Mouse (Mus musculus): ENCODE results near the gene Exoc3l2. TPM values are rescaled to one million over a fixed set of nuclear protein-coding genes. Genes with fewer than 3 reads are reported as not detected.
A peak's percentile ranks its signal among the peaks of the same experiment; 100 is the strongest.

Exoc3l2 gene
- polyA plus RNA-seq, 1 experiment = 0.01 TPM

DNA sequence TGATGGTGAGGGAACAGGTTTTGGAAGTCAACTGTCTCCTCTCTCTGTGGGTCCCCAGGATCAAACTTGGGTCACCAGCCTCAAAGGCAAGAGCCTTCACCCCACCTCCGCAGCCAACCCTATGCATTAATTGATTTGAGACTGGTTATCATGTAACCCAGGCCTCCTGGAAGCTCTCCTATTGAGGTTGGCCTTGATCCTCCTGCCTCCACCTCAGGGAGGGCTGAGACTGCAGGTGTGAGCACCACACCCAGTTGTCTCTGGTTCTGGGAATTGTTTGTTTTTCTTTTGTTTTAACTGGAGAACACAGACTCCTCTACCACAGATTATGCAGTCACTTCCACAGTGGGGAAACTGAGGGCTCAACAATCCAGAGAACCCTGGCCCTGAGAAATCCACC lies 2.6 kb upstream of the Exoc3l2 start:
- Histone ChIP-seq H3K27me3 (ENCODE audit: control insufficient read depth, insufficient read depth, insufficient read length) (no peaks in the 10 kb centered on the region), H3K79me2 (ENCODE audit: control insufficient read depth, insufficient read depth) (peaks cover 24% of the 10 kb centered on the region), H3ac (ENCODE audit: control insufficient read depth, insufficient read length, low read depth) (no peak overlapping the region), H3K79me3 (ENCODE audit: low read depth) (peaks cover 3% of the 10 kb centered on the region), H3K4me3 (ENCODE audit: insufficient read depth, poor library complexity, severe bottlenecking) (no peak overlapping the region), H3K36me3 (ENCODE audit: control insufficient read depth, insufficient read depth) (no peaks in the 10 kb centered on the region)
- TF ChIP-seq USF1 (IDR thresholded peaks at IDR 0.05; ENCODE audit: low read depth) (no peak), MYOD1 (IDR thresholded peaks at IDR 0.05; ENCODE audit: control insufficient read depth, insufficient read length, low read depth) (no peak), MYOG (IDR thresholded peaks at IDR 0.05; ENCODE audit: control insufficient read depth, extremely low read depth, insufficient read length) (no peak), CEBPB (IDR thresholded peaks at IDR 0.05; ENCODE audit: low read depth) (no peak), FOSL1 (IDR thresholded peaks at IDR 0.05; ENCODE audit: insufficient read depth, low read length, poor library complexity, severe bottlenecking) (no peak), CTCF (IDR thresholded peaks at IDR 0.05; ENCODE audit: control insufficient read depth, insufficient read depth, insufficient read length) (no peak), MAX (IDR thresholded peaks at IDR 0.05) (no peak)

DNA sequence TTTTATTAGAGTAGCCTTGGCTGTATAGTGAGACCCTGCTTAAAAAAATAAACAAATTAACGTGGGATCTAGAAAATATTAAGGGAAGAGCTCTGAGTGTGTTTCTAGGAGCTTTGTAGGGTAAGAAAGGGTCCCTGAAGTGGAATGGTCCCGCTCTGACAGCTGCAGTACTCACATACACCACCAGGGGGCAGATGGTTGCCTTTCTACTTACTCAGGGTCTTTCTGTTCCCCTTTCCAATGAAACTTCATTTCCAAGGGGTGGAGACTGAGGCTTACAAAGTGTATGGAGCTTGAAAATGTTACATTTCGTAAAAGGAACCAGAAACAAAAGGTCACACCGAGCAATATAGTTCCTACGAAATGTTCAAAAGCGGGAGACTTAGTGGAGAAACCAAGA lies 1.6 kb upstream of the Exoc3l2 start:
- peaks cover 18% of the 10 kb centered on the region for H3K79me2 ChIP-seq (ENCODE audit: control insufficient read depth, insufficient read depth)
- TF ChIP-seq MAX (IDR thresholded peaks at IDR 0.05) (no peak), MYOG (IDR thresholded peaks at IDR 0.05; ENCODE audit: control insufficient read depth, extremely low read depth, insufficient read length) (no peak), CTCF (IDR thresholded peaks at IDR 0.05; ENCODE audit: control insufficient read depth, insufficient read depth, insufficient read length) (peak; percentile 19)
- peaks cover 3% of the 10 kb centered on the region for H3K79me3 ChIP-seq (ENCODE audit: low read depth)
- H3ac ChIP-seq (ENCODE audit: control insufficient read depth, insufficient read length, low read depth) = no peak overlapping the region
- H3K4me3 ChIP-seq (ENCODE audit: insufficient read depth, poor library complexity, severe bottlenecking) = no peak overlapping the region
- H3K36me3 ChIP-seq (ENCODE audit: control insufficient read depth, insufficient read depth) = no peaks in the 10 kb centered on the region
- no peaks in the 10 kb centered on the region for H3K27me3 ChIP-seq (ENCODE audit: control insufficient read depth, insufficient read depth, insufficient read length)

DNA sequence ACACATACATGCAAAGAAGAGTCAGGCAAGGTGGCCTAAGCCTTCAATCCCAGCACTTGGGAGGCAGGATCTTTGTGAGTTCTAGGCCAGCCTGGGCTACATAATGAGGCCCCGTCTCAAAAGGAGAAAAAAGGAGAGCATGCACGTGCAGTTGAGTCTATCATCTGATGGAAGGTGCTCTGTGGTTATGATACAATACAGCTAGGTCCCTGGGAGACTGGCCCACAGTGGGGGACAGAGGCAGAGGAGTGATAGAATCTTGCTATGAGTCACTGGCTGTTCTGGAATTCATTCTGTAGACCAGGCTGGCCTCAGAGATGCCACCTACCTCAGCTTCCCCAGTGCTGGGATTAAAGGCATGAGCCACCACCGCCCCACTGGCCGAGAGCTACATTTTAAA lies 688 bp upstream of the Exoc3l2 start:
- Histone ChIP-seq H3ac (ENCODE audit: control insufficient read depth, insufficient read length, low read depth) (no peak overlapping the region), H3K27me3 (ENCODE audit: control insufficient read depth, insufficient read depth, insufficient read length) (no peaks in the 10 kb centered on the region), H3K79me3 (ENCODE audit: low read depth) (no peaks in the 10 kb centered on the region), H3K4me3 (ENCODE audit: insufficient read depth, poor library complexity, severe bottlenecking) (no peak overlapping the region), H3K36me3 (ENCODE audit: control insufficient read depth, insufficient read depth) (no peaks in the 10 kb centered on the region), H3K79me2 (ENCODE audit: control insufficient read depth, insufficient read depth) (peaks cover 9% of the 10 kb centered on the region)
- no peak for TF ChIP-seq CTCF (IDR thresholded peaks at IDR 0.05; ENCODE audit: control insufficient read depth, insufficient read depth, insufficient read length)
- no peak for TF ChIP-seq CEBPB (IDR thresholded peaks at IDR 0.05; ENCODE audit: low read depth)
- no peak for TF ChIP-seq FOSL1 (IDR thresholded peaks at IDR 0.05; ENCODE audit: insufficient read depth, low read length, poor library complexity, severe bottlenecking)
- TF ChIP-seq MAX (IDR thresholded peaks at IDR 0.05) = no peak
- no peak for TF ChIP-seq MYOD1 (IDR thresholded peaks at IDR 0.05; ENCODE audit: control insufficient read depth, insufficient read length, low read depth)
- TF ChIP-seq USF1 (IDR thresholded peaks at IDR 0.05; ENCODE audit: low read depth) = no peak
- TF ChIP-seq MYOG (IDR thresholded peaks at IDR 0.05; ENCODE audit: control insufficient read depth, extremely low read depth, insufficient read length) = no peak

DNA sequence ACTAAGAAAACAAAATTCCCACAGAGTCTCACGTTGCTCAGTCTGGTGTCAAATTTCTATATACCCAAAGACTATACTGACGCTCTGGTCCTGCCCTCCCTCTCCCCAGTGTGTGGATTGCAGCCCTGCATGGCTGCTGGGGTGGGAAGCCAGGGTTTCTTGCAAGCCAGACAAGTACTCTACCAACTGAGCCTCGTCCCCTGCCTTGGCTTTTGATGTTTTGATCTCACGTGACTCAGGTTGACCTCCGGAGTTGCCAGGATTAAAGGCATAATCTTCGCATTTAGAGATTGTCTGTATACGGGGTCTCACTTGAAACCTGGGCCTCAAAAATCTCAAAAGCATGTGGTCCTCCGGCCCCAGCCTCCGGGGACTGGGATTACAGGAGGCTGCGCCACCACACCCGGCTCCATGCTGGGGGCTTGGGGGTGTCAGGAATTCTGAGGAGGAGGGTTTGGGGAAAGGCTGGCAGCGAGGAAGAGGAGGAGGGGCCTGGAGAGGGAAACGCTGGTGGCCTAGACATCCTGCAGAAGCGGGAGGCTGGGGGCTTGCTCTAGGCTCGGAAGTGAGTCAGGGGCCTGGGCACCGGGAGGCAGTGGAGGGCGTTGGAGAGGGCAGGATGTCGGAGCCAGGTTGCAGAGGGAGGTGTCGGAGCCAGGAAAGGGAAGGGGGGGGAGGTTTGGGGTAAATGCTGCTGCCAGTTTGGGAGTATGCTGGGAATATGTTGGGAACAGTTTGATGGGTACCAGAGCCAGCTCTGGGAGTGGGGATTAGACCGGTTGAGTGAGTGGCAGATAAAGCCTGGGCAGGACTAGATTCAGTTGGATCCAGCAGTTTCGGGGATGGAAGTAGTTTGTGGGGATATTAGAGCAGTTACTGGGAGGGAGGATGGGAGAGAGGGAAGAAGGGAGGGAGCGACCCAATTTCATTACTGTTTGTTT lies 1.5 kb downstream of the Exoc3l2 start:
- Histone ChIP-seq H3K79me2 (ENCODE audit: control insufficient read depth, insufficient read depth) (no peaks in the 10 kb centered on the region), H3K79me3 (ENCODE audit: low read depth) (no peaks in the 10 kb centered on the region), H3K36me3 (ENCODE audit: control insufficient read depth, insufficient read depth) (no peaks in the 10 kb centered on the region), H3ac (ENCODE audit: control insufficient read depth, insufficient read length, low read depth) (no peak overlapping the region), H3K4me3 (ENCODE audit: insufficient read depth, poor library complexity, severe bottlenecking) (no peak overlapping the region), H3K27me3 (ENCODE audit: control insufficient read depth, insufficient read depth, insufficient read length) (peaks cover 5% of the 10 kb centered on the region)
- TF ChIP-seq FOSL1 (IDR thresholded peaks at IDR 0.05; ENCODE audit: insufficient read depth, low read length, poor library complexity, severe bottlenecking) = no peak
- no peak for TF ChIP-seq CEBPB (IDR thresholded peaks at IDR 0.05; ENCODE audit: low read depth)
- TF ChIP-seq MYOG (IDR thresholded peaks at IDR 0.05; ENCODE audit: control insufficient read depth, extremely low read depth, insufficient read length) = no peak
- no peak for TF ChIP-seq MYOD1 (IDR thresholded peaks at IDR 0.05; ENCODE audit: control insufficient read depth, insufficient read length, low read depth)
- TF ChIP-seq CTCF (IDR thresholded peaks at IDR 0.05; ENCODE audit: control insufficient read depth, insufficient read depth, insufficient read length) = no peak
- no peak for TF ChIP-seq MAX (IDR thresholded peaks at IDR 0.05)
- no peak for TF ChIP-seq USF1 (IDR thresholded peaks at IDR 0.05; ENCODE audit: low read depth)

DNA sequence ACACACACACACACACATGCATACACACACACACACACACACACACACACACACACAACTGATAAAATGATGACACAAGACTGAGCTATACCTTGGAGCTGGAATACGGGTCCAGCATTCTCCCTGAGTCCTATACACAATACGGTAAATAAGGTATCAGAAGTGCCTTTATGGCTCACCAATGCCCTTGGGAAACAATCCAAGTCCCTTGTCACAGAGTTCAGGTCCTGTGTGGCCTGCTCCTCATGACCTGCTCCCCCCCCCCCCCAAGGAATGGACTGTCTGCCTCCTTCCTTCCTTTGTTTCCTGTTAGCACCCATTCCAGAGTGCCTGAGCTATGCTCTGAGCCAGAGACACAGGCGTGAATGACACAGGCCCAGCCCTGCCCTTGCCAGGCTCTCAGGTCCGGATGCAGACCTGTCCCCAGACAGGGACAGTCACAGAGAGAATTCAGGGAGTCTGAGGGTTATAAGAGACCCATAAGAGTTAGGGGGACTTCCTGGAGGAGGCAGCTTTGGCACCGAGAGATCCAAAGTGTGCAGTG lies 3.5 kb downstream of the Exoc3l2 start:
- Histone ChIP-seq H3K79me3 (ENCODE audit: low read depth) (no peaks in the 10 kb centered on the region), H3K27me3 (ENCODE audit: control insufficient read depth, insufficient read depth, insufficient read length) (peaks cover 16% of the 10 kb centered on the region), H3K36me3 (ENCODE audit: control insufficient read depth, insufficient read depth) (no peaks in the 10 kb centered on the region), H3K4me3 (ENCODE audit: insufficient read depth, poor library complexity, severe bottlenecking) (no peak overlapping the region), H3ac (ENCODE audit: control insufficient read depth, insufficient read length, low read depth) (no peak overlapping the region), H3K79me2 (ENCODE audit: control insufficient read depth, insufficient read depth) (no peaks in the 10 kb centered on the region)
- no peak for TF ChIP-seq CTCF (IDR thresholded peaks at IDR 0.05; ENCODE audit: control insufficient read depth, insufficient read depth, insufficient read length)
- TF ChIP-seq CEBPB (IDR thresholded peaks at IDR 0.05; ENCODE audit: low read depth) = no peak
- TF ChIP-seq USF1 (IDR thresholded peaks at IDR 0.05; ENCODE audit: low read depth) = no peak
- no peak for TF ChIP-seq MAX (IDR thresholded peaks at IDR 0.05)
- no peak for TF ChIP-seq FOSL1 (IDR thresholded peaks at IDR 0.05; ENCODE audit: insufficient read depth, low read length, poor library complexity, severe bottlenecking)
- TF ChIP-seq MYOG (IDR thresholded peaks at IDR 0.05; ENCODE audit: control insufficient read depth, extremely low read depth, insufficient read length) = no peak
- TF ChIP-seq MYOD1 (IDR thresholded peaks at IDR 0.05; ENCODE audit: control insufficient read depth, insufficient read length, low read depth) = no peak
